Mouse (Mus musculus) E14TG2a.4 (cell line): ENCODE measurements at regions not wholly inside any gene's neighbourhood (a gene's known extent, or its start where the extent isn't known, plus 50 kb on each side); places are given as distances from the start of the nearest gene placed in this dataset.

ENCODE experiments used
- H3K27me3 ChIP-seq: 2 replicates; pipeline ENCODE4 v1.6.1; 2014; ENCODE audit warnings: low read length, control low read depth; ENCODE audit not compliant: insufficient read depth
- H3K36me3 ChIP-seq: 2 replicates; pipeline ENCODE4 v1.6.1; 2014; ENCODE audit warnings: low read length, control low read depth; ENCODE audit not compliant: insufficient read depth
- H3K4me1 ChIP-seq: replicated peaks from 2 replicates; pipeline ENCODE4 v1.6.1; 2014; ENCODE audit warnings: low read depth, low read length, control low read depth
- H3K4me3 ChIP-seq: replicated peaks from 2 replicates; pipeline ENCODE4 v1.5.1; 2014; ENCODE audit warnings: mild to moderate bottlenecking, low read length
- H3K9me3 ChIP-seq: 2 replicates; pipeline ENCODE4 v1.6.1; 2014; ENCODE audit warnings: low read length, control low read depth
- CTCF ChIP-seq: conservative IDR thresholded peaks from 2 replicates; pipeline ENCODE4 v1.5.1; 2014; ENCODE audit warnings: low read length
- NANOG ChIP-seq: IDR thresholded peaks from 2 replicates; pipeline ENCODE4 v1.6.1; 2014; ENCODE audit warnings: borderline replicate concordance, low read length, mixed read lengths
- POU5F1 ChIP-seq: IDR thresholded peaks from 2 replicates; pipeline ENCODE4 v1.6.1; 2014; ENCODE audit warnings: low read length, borderline replicate concordance

DNA sequence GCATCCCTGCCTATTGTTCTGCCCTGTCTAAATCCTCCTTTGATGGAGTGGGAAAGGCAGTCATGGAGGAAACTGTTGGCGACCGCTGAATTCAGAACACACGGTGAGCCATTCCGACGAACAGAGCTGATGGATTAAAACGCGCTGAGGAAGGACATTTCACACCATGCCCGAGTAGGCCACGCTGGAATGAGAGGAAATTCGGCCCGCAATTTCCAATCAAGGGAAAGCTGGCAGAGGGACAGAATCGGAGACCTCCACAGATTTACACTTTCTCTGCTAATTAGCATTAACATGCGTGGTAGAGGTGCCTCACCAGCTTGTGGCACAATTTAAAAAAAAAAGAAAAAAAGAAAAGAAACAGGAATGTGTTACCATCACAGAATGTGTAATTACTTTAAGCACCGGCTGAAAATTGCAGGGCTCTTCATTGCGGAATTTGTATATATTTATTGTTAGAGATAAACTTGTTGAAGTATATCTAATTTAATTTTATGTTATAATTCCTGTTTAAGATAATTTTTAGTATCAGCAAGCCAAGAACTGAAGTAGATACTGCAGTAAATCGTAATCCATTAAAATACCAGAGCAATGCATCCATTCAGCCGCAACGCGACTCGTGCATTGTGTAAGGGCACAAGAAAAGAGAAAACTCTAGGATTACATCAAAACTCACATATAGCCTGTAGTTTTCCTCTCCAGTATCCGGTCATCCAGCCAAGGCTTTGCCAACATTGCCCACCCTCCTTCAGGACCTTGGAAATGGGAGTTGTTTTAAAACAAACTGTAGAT is 2249.4 kb upstream of the Gm7489 start:
- TF ChIP-seq POU5F1 (no peak), CTCF (no peak), NANOG (no peak)
- Histone ChIP-seq H3K9me3 (no peaks in the 10 kb centered on the region), H3K36me3 (no peaks in the 10 kb centered on the region), H3K27me3 (no peaks in the 10 kb centered on the region; the same call in 1 of the 2 replicates), H3K4me3 (no peak overlapping the region), H3K4me1 (peaks cover 8% of the 10 kb centered on the region)

DNA sequence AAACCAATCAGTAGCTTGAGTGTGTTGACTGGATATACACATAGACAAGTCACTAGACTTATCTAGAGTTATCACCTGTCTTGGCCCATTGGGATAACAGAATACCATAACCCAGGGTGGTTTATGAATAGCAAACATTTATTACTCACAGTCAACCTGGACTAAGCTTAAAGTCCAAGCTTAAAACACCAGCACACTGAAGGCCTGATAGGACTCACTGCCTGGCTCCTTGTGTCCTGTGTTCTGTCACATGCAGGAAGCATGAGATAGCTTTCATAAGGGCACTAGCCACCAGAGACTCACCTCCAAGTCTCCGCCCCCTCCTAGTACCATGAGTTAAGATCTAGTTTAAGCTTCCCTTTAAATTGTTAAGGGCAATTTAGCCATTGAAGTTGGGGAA is 2247.1 kb upstream of the Gm7489 start:
- H3K36me3 ChIP-seq, result no peaks in the 10 kb centered on the region
- H3K4me3 ChIP-seq, result no peak overlapping the region
- no peaks in the 10 kb centered on the region for H3K4me1 ChIP-seq
- no peaks in the 10 kb centered on the region for H3K9me3 ChIP-seq
- no peaks in the 10 kb centered on the region for H3K27me3 ChIP-seq
- TF ChIP-seq POU5F1, result no peak
- TF ChIP-seq CTCF, result no peak
- TF ChIP-seq NANOG, result no peak

- Histone ChIP-seq H3K4me1 (no peaks in the 10 kb centered on the region), H3K27me3 (no peaks in the 10 kb centered on the region), H3K4me3 (no peak overlapping the region), H3K9me3 (no peaks in the 10 kb centered on the region), H3K36me3 (no peaks in the 10 kb centered on the region)
- TF ChIP-seq POU5F1 (no peak), NANOG (no peak), CTCF (no peak)
These were observed 2240.9 kb upstream of the Gm7489 start for GRCm38 (mm10) chr15:51643772-51644311.

DNA sequence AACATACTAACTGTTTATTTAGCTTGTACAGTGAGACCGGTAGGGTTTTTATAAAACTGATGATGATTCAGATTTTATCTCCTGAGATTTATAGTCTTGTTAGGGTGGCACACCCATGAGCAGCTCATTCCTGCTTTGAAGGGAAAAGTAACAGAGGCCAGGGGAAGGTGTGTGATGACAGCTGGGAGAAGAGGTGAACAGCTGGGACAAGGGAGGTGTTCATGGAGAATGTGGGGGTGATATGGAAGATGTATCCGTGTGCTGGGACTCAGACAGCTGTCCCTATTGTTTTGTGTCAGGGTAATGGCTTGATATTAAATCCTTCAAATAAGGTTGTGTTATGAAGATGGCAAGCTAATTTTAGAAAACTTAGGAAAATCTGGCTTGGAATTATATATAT is 2238.4 kb upstream of the Gm7489 start:
- Histone ChIP-seq H3K4me1 (no peaks in the 10 kb centered on the region), H3K27me3 (no peaks in the 10 kb centered on the region), H3K36me3 (no peaks in the 10 kb centered on the region), H3K9me3 (no peaks in the 10 kb centered on the region), H3K4me3 (no peak overlapping the region)
- TF ChIP-seq CTCF, result no peak
- no peak for TF ChIP-seq NANOG
- TF ChIP-seq POU5F1, result no peak

- no peak overlapping the region for H3K4me3 ChIP-seq
- no peaks in the 10 kb centered on the region for H3K36me3 ChIP-seq
- H3K9me3 ChIP-seq, result no peaks in the 10 kb centered on the region
- TF ChIP-seq NANOG, result no peak
- no peak for TF ChIP-seq CTCF
- no peak for TF ChIP-seq POU5F1
- no peaks in the 10 kb centered on the region for H3K27me3 ChIP-seq
- H3K4me1 ChIP-seq, result no peaks in the 10 kb centered on the region
These were observed 2232.2 kb upstream of the Gm7489 start for GRCm38 (mm10) chr15:51652497-51652896.

GRCm38 (mm10) chr15:51657621-51658020 is 2227.1 kb upstream of the Gm7489 start:
- Histone ChIP-seq H3K4me3 (no peak overlapping the region), H3K27me3 (no peaks in the 10 kb centered on the region), H3K4me1 (no peaks in the 10 kb centered on the region), H3K36me3 (no peaks in the 10 kb centered on the region), H3K9me3 (no peaks in the 10 kb centered on the region)
- TF ChIP-seq NANOG (no peak), POU5F1 (no peak), CTCF (no peak)

DNA sequence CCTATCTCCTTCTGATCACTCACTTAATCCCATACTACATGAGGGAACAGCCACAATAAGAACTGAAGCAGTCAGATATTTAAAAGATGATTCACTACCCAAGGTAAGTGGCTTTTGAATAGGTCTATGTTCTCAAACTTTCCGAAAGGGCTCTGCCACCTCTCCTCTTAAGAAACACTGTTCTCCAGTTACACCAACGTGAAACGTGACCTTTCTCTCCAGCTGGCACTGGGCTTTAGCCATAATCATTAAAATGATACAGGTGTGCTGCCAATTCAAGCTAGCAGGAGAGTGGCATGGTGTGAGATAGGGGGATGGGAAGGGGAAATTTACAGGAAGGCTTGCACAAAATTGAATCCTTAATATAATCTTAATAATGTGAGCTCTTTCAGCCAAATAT is 2216.4 kb upstream of the Gm7489 start:
- H3K9me3 ChIP-seq, result no peaks in the 10 kb centered on the region
- H3K36me3 ChIP-seq, result no peaks in the 10 kb centered on the region
- peaks cover 1% of the 10 kb centered on the region for H3K4me1 ChIP-seq
- no peak for TF ChIP-seq CTCF
- TF ChIP-seq NANOG, result no peak
- TF ChIP-seq POU5F1, result no peak
- no peak overlapping the region for H3K4me3 ChIP-seq
- H3K27me3 ChIP-seq, result no peaks in the 10 kb centered on the region

GRCm38 (mm10) chr15:51671667-51672372 is 2212.9 kb upstream of the Gm7489 start:
- H3K9me3 ChIP-seq, result no peaks in the 10 kb centered on the region
- no peaks in the 10 kb centered on the region for H3K36me3 ChIP-seq
- peaks cover 12% of the 10 kb centered on the region for H3K4me1 ChIP-seq
- no peak overlapping the region for H3K4me3 ChIP-seq
- no peaks in the 10 kb centered on the region for H3K27me3 ChIP-seq
- no peak for TF ChIP-seq POU5F1

DNA sequence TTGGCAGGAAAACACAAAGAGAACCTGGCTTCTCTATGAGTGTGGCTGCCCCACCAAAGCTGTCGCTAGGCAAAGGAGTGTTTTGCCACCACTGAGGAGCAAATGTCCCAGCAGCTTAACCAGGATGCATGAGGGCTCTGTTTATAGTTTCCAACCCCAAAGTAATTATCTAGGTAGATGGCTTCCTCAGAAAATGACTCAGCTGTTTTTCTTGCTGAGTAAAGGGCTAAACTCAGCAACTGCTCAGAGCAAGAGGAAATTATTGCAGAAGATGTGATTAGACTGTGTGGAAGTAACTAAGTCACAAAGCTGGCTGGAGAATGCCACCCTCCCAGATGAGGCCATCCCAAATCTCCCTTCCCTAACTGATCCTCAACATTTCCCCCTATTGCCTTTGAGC is 2211.2 kb upstream of the Gm7489 start:
- TF ChIP-seq CTCF, result no peak
- TF ChIP-seq NANOG, result no peak
- TF ChIP-seq POU5F1, result no peak
- Histone ChIP-seq H3K36me3 (no peaks in the 10 kb centered on the region), H3K4me1 (peaks cover 12% of the 10 kb centered on the region), H3K4me3 (no peak overlapping the region), H3K9me3 (no peaks in the 10 kb centered on the region), H3K27me3 (no peaks in the 10 kb centered on the region)
